Mouse (Mus musculus) heart, embryonic 12.5 days (tissue): ENCODE data around the gene Aqp5. TPM values are rescaled to one million over a fixed set of nuclear protein-coding genes. Genes with fewer than 3 reads are reported as not detected.
A peak's percentile ranks its signal among the peaks of the same experiment; 100 is the strongest.

Experiments
- ATAC-seq: fragments of 200-750 bp; cut with Nextera tagmentation; 2 replicates; pipeline ENCODE4 v1.8.0; 2017; ENCODE audit warnings: moderate TSS enrichment, moderate library complexity; ENCODE audit not compliant: insufficient number of reproducible peaks, low FRiP score
- H3K27ac ChIP-seq: fragments of 300-500 bp; sonication (generic); 2 replicates; pipeline ENCODE4 v1.5.1; 2016; ENCODE audit warnings: mild to moderate bottlenecking, moderate library complexity; ENCODE audit not compliant: poor library complexity, severe bottlenecking
- H3K27me3 ChIP-seq: fragments of 300-500 bp; sonication (generic); replicated peaks from 2 replicates; pipeline ENCODE4 v1.6.1; 2016; ENCODE audit warnings: mild to moderate bottlenecking, moderate library complexity
- H3K36me3 ChIP-seq: fragments of 300-500 bp; sonication (generic); 2 replicates; pipeline ENCODE4 v1.6.1; 2016; ENCODE audit warnings: mild to moderate bottlenecking, moderate library complexity
- H3K4me1 ChIP-seq: fragments of 300-500 bp; sonication (generic); replicated peaks from 2 replicates; pipeline ENCODE4 v1.6.1; 2016; ENCODE audit warnings: mild to moderate bottlenecking
- H3K4me2 ChIP-seq: fragments of 300-500 bp; sonication (generic); 2 replicates; pipeline ENCODE4 v1.6.1; 2016; ENCODE audit warnings: mild to moderate bottlenecking, moderate library complexity
- H3K4me3 ChIP-seq: fragments of 300-500 bp; sonication (generic); 2 replicates; pipeline ENCODE4 v1.5.1; 2016; ENCODE audit warnings: mild to moderate bottlenecking
- H3K9ac ChIP-seq: fragments of 300-500 bp; sonication (generic); 2 replicates; pipeline ENCODE4 v1.6.1; 2016; ENCODE audit warnings: mild to moderate bottlenecking, moderate library complexity
- H3K9me3 ChIP-seq: fragments of 300-500 bp; sonication (generic); replicated peaks from 2 replicates; pipeline ENCODE4 v1.6.1; 2016; ENCODE audit warnings: mild to moderate bottlenecking, moderate library complexity
- WGBS: fragments of 180-500 bp; shearing (Covaris S2); methylation state at CpG from one replicate; pipeline ENCODE4 v1.1.7; 2016; 5-methylcytosine and 5-hydroxymethylcytosine counted together
- polyA plus RNA-seq: library from polyadenylated mRNA; unstranded; fragments of >200 nt; fragmentation: Nextera tagmentation; extraction: Ambion mirVana; gene quantifications from 2 replicates; pipeline ENCODE4 v1.2.1, GENCODE M21; 2016

Aqp5 gene
- polyA plus RNA-seq, 1 experiment from 2014 or later, result 0.70 TPM

DNA sequence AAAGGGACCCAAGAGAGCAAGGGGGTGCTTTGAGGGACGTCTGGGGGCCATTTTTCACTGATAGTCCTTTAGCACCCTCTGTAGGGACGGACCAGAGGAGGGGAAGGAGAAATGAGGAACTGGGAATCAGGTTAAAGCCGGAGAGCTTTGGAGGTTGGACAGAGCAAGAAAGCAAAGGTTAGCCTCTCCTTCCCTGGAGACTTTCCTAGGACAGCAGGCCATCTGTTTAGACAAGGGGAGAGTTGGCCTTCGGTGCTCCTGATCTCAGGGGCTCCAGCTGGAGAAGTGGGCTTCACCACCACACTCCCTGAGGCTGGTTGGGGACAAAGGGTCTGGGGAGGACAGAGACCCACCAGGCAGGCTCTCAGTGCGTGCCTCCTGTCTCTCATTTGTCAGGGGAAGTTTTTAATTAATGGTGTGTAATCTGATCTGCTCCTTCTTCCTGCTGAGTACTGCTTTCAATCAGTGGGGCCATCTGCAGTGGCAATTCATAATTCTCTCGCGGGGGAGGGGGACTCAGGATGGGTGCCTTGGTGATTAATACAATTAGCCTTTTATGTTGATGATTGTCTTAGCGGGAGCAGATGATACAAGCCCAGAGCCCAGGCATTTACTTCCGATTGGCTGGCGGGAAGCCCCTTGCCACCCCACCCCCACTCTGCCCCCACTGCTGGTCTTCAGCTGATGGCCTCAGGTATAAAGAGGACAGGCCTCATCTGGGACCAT, 17.0 kb downstream of the Aqp5 start:
- Histone ChIP-seq H3K9me3 (0 out of 2 replicates have a peak, but pooled peaks cover 2% of the 10 kb centered on the region), H3K4me2 (no peak overlapping the region), H3K4me1 (peaks cover 44% of the 10 kb centered on the region), H3K4me3 (no peak overlapping the region), H3K27me3 (peaks cover 33% of the 10 kb centered on the region), H3K36me3 (no peaks in the 10 kb centered on the region), H3K27ac (no peak overlapping the region), H3K9ac (no peak overlapping the region)
- ATAC-seq, result no peak
- 34% methylated on average over 10 of the region's 10 CpGs for WGBS

DNA sequence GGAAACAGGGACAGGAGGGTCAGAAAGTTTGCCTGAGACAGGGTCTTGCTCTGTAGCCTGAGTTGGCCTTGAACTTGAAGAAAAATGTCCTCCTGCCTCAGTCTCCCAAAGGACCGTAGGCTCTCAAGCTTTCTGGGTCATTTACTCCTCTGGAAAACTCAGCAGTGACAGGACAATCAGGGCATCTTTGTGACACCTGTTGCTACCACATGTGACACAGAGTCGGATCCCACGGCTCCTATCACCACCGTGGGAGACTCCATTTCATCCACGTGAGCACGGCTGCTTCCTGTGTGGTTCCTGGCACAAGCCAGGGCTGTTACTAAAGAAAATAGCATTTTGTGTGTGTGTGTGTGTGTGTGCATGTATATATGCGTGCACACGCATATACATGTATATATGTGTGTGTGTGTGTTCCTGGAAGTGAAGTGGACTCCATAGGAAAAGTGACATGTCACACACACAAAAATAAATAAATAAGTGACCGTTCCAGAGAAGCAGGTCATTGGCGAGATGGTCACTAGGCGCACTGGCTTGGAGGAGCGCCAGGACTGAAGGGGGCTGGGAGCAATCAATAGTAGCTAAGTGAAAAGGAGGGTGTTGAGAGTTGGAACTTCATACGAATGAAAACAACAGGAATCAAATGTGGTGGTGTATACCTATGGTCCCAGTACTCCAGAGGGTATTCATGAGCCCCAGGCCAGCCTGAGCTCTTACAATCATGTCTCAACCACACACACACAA, 18.0 kb downstream of the Aqp5 start:
- Histone ChIP-seq H3K36me3 (no peaks in the 10 kb centered on the region), H3K4me3 (no peak overlapping the region), H3K9ac (no peak overlapping the region), H3K27ac (no peak overlapping the region), H3K4me2 (no peak overlapping the region), H3K27me3 (peaks cover 32% of the 10 kb centered on the region), H3K4me1 (peaks cover 34% of the 10 kb centered on the region), H3K9me3 (0 out of 2 replicates have a peak, but pooled peaks cover 3% of the 10 kb centered on the region)
- WGBS, result 77% methylated on average over 13 of the region's 13 CpGs
- no peak for ATAC-seq

DNA sequence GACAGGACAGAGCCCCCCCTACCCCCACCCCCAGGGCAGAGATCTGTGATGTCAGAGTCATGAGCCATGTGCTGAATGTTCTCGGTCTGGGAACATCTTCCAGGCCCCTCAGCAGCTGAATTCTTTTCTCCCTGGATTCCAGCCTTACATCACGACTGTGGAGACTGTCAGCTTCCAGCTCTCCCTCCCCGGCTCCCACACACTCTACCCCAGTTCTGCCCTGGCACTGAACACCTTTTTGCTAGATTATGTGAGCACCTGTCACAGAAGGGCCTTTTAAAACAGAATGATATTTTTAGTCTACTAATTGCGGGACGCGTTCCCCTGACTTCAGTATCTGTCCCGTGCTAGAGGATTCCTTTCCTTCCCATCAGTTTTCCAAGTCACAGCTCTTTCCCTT, 21.0 kb downstream of the Aqp5 start:
- H3K4me2 ChIP-seq, result no peak overlapping the region
- ATAC-seq, result no peak
- H3K27ac ChIP-seq, result no peak overlapping the region
- H3K9ac ChIP-seq, result no peak overlapping the region
- H3K27me3 ChIP-seq, result peaks cover 29% of the 10 kb centered on the region
- 41% methylated on average over 7 of the region's 7 CpGs for WGBS
- H3K9me3 ChIP-seq, result 0 out of 2 replicates have a peak, but pooled peaks cover 3% of the 10 kb centered on the region
- no peaks in the 10 kb centered on the region for H3K36me3 ChIP-seq
- H3K4me1 ChIP-seq, result peaks cover 51% of the 10 kb centered on the region
- no peak overlapping the region for H3K4me3 ChIP-seq

DNA sequence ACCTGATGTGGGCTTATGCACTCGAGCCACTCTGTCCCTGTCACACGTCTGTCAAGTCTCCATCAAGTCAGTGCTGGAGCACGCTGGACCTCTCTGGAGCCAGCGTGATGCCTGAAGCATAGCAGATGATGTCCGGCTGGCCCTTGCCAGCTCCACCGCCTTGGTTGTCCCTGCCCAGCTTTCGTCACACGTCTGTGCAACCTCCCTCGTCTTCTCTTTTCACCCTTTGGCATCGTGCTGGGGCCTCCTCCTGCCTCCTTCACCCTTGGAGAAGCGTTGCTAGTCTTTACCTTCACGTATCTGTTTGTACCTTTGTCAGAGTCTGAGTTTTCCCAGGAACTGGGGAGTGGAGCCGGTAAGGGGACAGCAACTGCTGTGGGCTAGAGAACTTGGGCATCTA, 23.7 kb downstream of the Aqp5 start:
- H3K27ac ChIP-seq, result no peak overlapping the region
- H3K4me2 ChIP-seq, result peak overlapping the region; percentile 40
- ATAC-seq, result no peak

DNA sequence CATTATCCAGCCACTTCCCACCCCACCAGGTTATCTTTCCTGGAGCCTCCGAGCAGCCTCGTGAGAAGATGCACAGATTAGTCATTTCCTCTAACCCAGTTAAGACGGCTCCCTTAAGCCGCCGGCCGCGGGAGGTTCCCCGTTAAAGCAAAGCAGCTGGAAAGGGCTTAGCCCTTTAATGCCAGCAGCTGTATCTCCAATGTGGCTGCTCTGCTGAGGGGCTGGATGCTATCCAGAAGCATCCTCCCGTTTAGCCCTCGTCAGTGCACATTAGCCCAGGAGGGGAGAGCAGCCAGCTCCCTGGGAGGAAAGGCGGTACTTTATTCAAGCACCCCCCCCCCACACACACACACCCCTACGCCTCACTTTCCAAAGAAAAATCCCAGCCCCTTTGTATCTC, 24.2 kb downstream of the Aqp5 start:
- Histone ChIP-seq H3K9me3 (0 out of 2 replicates have a peak, but pooled peaks cover 3% of the 10 kb centered on the region), H3K9ac (no peak overlapping the region), H3K27ac (no peak overlapping the region; the same call in 1 of the 2 replicates), H3K4me2 (peak overlapping the region; percentile 40), H3K4me1 (peaks cover 32% of the 10 kb centered on the region), H3K36me3 (peaks cover 9% of the 10 kb centered on the region), H3K27me3 (peaks cover 12% of the 10 kb centered on the region), H3K4me3 (no peak overlapping the region)
- WGBS, result 5% methylated on average over 12 of the region's 12 CpGs
- ATAC-seq, result peak; percentile 64

More for the DNA sequence above, 23.7 kb downstream of the Aqp5 start:
- no peak overlapping the region for H3K4me3 ChIP-seq
- peaks cover 12% of the 10 kb centered on the region for H3K27me3 ChIP-seq
- peaks cover 4% of the 10 kb centered on the region; the same call in 1 of the 2 replicates for H3K36me3 ChIP-seq
- H3K9me3 ChIP-seq, result 0 out of 2 replicates have a peak, but pooled peaks cover 3% of the 10 kb centered on the region
- peaks cover 32% of the 10 kb centered on the region for H3K4me1 ChIP-seq
- no peak overlapping the region for H3K9ac ChIP-seq
- WGBS, result 39% methylated on average over 13 of the region's 13 CpGs

DNA sequence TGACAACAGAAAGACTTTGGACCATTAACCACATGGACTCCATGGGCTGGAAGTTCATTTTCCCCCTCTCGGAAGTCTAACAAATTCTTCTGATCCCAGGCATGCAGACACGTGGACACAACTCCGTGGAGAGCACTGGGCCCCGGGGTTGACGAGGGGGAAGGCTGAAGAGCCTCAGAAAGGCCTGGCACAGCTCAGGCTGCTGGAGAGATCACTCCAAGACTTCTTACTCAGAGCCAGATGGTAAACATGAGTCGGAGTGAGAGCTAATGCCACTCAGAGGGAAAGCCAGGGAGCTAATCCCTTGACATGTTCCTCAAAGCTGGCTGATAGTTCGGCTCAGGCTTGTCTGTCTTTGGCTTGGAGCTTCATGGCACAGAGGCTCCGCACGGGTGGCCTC, 24.7 kb downstream of the Aqp5 start:
- no peak overlapping the region; the same call in 1 of the 2 replicates for H3K4me2 ChIP-seq
- ATAC-seq, result no peak
- H3K9ac ChIP-seq, result no peak overlapping the region
- H3K27ac ChIP-seq, result no peak overlapping the region
- WGBS, result 33% methylated on average over 9 of the region's 9 CpGs
- H3K9me3 ChIP-seq, result 0 out of 2 replicates have a peak, but pooled peaks cover 3% of the 10 kb centered on the region
- H3K27me3 ChIP-seq, result peaks cover 8% of the 10 kb centered on the region
- peaks cover 32% of the 10 kb centered on the region for H3K4me1 ChIP-seq
- no peak overlapping the region for H3K4me3 ChIP-seq
- peaks cover 12% of the 10 kb centered on the region for H3K36me3 ChIP-seq

DNA sequence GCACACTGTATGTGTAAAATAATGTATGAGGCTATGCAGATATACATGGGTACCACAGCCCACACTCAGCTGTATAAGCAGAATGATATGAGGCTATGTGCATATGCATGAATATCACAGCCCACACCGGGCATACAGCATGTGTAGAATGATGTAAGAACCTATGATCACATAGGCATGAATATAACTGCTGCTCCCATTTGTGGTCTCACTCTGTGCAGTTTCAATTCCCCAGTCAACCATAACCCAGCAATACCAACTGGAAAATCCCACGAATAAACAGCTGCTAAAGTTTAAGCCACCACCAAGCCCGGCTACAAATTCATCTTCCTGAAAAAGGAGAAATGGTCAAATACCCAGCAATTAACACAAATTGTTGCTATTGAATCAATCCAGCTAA, 28.0 kb downstream of the Aqp5 start:
- Histone ChIP-seq H3K4me1 (peaks cover 21% of the 10 kb centered on the region), H3K9me3 (no peaks in the 10 kb centered on the region), H3K4me2 (no peak overlapping the region), H3K4me3 (no peak overlapping the region), H3K9ac (no peak overlapping the region), H3K27ac (no peak overlapping the region), H3K27me3 (peaks cover 6% of the 10 kb centered on the region), H3K36me3 (peaks cover 43% of the 10 kb centered on the region)
- WGBS, result 92% methylated on average over 3 of the region's 3 CpGs
- no peak for ATAC-seq

DNA sequence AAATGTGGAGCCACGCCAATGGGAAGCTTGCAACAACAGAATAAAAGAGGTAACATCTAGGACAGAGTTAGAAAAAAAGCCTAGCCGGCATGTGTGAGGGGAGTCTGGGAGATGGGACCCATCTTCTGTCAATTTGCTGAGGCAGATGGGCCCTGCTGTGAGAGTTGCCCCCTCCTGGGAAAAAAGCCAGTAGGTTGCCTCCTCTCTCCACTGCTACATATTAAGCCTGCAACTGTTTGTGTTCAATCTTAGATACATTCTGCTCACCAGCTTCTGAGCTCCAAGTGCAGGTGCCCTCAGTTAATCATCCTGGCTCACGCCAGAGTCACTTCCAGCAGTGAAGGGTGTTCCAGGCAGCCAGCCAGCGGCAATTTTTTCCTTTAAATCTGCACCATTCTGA, 29.2 kb downstream of the Aqp5 start:
- H3K27ac ChIP-seq, result no peak overlapping the region
- H3K27me3 ChIP-seq, result no peaks in the 10 kb centered on the region
- no peak overlapping the region for H3K9ac ChIP-seq
- no peak overlapping the region for H3K4me2 ChIP-seq
- peaks cover 54% of the 10 kb centered on the region for H3K36me3 ChIP-seq
- WGBS, result 85% methylated on average over 4 of the region's 4 CpGs
- peaks cover 9% of the 10 kb centered on the region for H3K4me1 ChIP-seq
- no peak for ATAC-seq
- H3K9me3 ChIP-seq, result no peaks in the 10 kb centered on the region
- no peak overlapping the region for H3K4me3 ChIP-seq

DNA sequence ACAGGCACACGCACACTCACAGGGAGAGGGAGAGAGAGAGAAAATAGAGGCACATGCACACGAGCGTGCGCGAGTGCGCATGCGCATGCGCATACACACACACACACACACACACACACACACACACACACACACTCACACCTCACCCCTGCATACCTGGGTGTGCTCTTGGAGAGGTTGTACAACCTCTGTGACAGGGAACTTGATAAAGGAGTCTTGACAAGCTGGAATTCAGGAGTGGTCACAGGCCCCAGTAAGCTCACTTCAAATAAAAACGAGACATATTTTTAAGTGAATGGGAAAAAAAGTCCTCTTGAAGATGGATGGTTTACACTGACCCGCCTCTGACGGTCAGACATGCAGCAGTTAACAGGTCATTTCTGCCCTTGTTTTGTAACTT, 31.5 kb downstream of the Aqp5 start:
- ATAC-seq, result no peak
- Histone ChIP-seq H3K27ac (no peak overlapping the region), H3K9ac (no peak overlapping the region), H3K4me1 (no peaks in the 10 kb centered on the region), H3K9me3 (no peaks in the 10 kb centered on the region), H3K4me2 (no peak overlapping the region), H3K27me3 (no peaks in the 10 kb centered on the region), H3K36me3 (peaks cover 75% of the 10 kb centered on the region), H3K4me3 (no peak overlapping the region)
- WGBS, result 89% methylated on average over 10 of the region's 11 CpGs

DNA sequence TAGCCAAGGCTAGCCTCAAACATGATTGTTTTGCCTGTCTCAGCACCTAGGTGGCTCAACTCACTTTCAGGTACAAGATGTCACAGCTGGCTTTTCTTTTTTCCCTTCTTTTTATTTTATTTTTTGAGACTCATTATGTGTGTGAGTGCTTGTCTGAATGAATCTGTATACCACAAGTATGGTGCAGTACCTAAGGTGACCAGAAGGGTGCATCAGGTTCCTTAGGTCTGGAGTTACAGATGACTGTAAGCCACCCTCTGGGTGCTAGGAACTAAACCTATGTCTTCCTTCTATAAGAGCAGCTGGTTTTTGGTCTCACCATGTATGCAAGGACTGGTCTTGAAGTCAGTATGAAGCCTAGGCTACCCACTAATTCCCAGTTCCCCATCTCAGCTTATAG, 41.0 kb downstream of the Aqp5 start:
- Histone ChIP-seq H3K36me3 (peaks cover 92% of the 10 kb centered on the region), H3K27me3 (no peaks in the 10 kb centered on the region), H3K9me3 (peaks cover 2% of the 10 kb centered on the region; the same call in 1 of the 2 replicates), H3K4me1 (no peaks in the 10 kb centered on the region), H3K27ac (no peak overlapping the region), H3K4me3 (no peak overlapping the region), H3K4me2 (no peak overlapping the region), H3K9ac (no peak overlapping the region)
- ATAC-seq, result no peak

DNA sequence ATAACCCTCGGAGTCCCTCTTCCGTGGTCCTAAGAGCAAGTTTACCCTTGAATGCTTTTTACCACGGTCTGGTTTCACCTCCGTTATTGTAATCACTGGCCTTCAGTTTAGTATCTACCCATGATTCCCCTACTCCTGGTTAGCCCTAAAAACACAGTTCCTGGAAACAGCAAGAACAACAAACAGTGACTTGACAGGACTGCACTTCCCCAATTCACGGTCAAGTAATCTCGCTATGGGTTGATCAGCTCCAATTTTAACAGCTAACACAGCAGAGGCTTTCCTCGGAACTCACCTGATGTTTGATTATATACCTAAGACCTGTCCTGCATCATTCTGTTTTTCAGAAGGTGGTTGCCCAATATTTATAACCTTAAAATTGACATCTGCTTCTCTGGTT, 44.1 kb downstream of the Aqp5 start:
- ATAC-seq, result no peak
- H3K4me2 ChIP-seq, result no peak overlapping the region
- no peak overlapping the region for H3K27ac ChIP-seq
- no peak overlapping the region for H3K9ac ChIP-seq
- WGBS, result 91% methylated on average over 7 of the region's 7 CpGs
- H3K4me1 ChIP-seq, result no peaks in the 10 kb centered on the region
- no peaks in the 10 kb centered on the region for H3K27me3 ChIP-seq
- H3K9me3 ChIP-seq, result peaks cover 2% of the 10 kb centered on the region; the same call in 1 of the 2 replicates
- peaks cover 94% of the 10 kb centered on the region for H3K36me3 ChIP-seq
- H3K4me3 ChIP-seq, result no peak overlapping the region
